Mouse (Mus musculus) limb, embryonic 14.5 days (tissue): ENCODE measurements at regions not wholly inside any gene's neighbourhood (a gene's known extent, or its start where the extent isn't known, plus 50 kb on each side); places are given as distances from the start of the nearest gene placed in this dataset.

Experiments
- ATAC-seq: fragments of 200-750 bp; cut with Nextera tagmentation; 2 replicates; pipeline ENCODE4 v1.8.0; 2017; ENCODE audit warnings: low read depth, moderate number of reproducible peaks, moderate TSS enrichment; ENCODE audit not compliant: low FRiP score
- DNase-seq: peaks from one replicate; pipeline ENCODE4 v3.0.0-alpha.2; 2015; ENCODE audit warnings: low spot score
- H3K27ac ChIP-seq: fragments of 300-500 bp; sonication (generic); replicated peaks from 2 replicates; pipeline ENCODE4 v1.5.1; 2014; ENCODE audit warnings: low read depth, mild to moderate bottlenecking, low read length, moderate library complexity, mixed read lengths
- H3K27me3 ChIP-seq: fragments of 300-500 bp; sonication (generic); 2 replicates; pipeline ENCODE4 v1.6.1; 2014; ENCODE audit warnings: low read length, mixed read lengths; ENCODE audit not compliant: control insufficient read depth, insufficient read depth
- H3K36me3 ChIP-seq: fragments of 300-500 bp; sonication (generic); 2 replicates; pipeline ENCODE4 v1.6.1; 2014; ENCODE audit warnings: mild to moderate bottlenecking, low read length, moderate library complexity, mixed read lengths; ENCODE audit not compliant: control insufficient read depth, insufficient read depth
- H3K4me1 ChIP-seq: fragments of 300-500 bp; sonication (generic); 2 replicates; pipeline ENCODE4 v1.6.1; 2014; ENCODE audit warnings: antibody characterized with exemption, low read length, mixed read lengths; ENCODE audit not compliant: control insufficient read depth, insufficient read depth
- H3K4me2 ChIP-seq: fragments of 300-500 bp; sonication (generic); replicated peaks from 2 replicates; pipeline ENCODE4 v1.6.1; 2014; ENCODE audit warnings: low read depth, mild to moderate bottlenecking, low read length, moderate library complexity; ENCODE audit not compliant: severe bottlenecking
- H3K4me3 ChIP-seq: fragments of 300-500 bp; sonication (generic); replicated peaks from 2 replicates; pipeline ENCODE4 v1.5.1; 2014; ENCODE audit warnings: low read length
- H3K9ac ChIP-seq: fragments of 300-500 bp; sonication (generic); 2 replicates; pipeline ENCODE4 v1.6.1; 2014; ENCODE audit warnings: mild to moderate bottlenecking, low read depth, low read length, moderate library complexity; ENCODE audit not compliant: severe bottlenecking
- H3K9me3 ChIP-seq: fragments of 300-500 bp; sonication (generic); 2 replicates; pipeline ENCODE4 v1.6.1; 2016; ENCODE audit warnings: low read length; ENCODE audit not compliant: control insufficient read depth
- POLR2A ChIP-seq: fragments of 200-500 bp; IDR thresholded peaks from 2 replicates; pipeline ENCODE4 v1.8.0; 2012; ENCODE audit warnings: inconsistent platforms, mild to moderate bottlenecking, moderate library complexity, borderline replicate concordance; ENCODE audit not compliant: insufficient read depth, insufficient read length; ENCODE audit errors: extremely low read depth
- WGBS: fragments of 180-500 bp; shearing (Covaris S2); extraction: QIAGEN DNeasy Blood & Tissue Kit; methylation state at CpG from one replicate; pipeline ENCODE4 v1.1.7; 2014; 5-methylcytosine and 5-hydroxymethylcytosine counted together

DNA sequence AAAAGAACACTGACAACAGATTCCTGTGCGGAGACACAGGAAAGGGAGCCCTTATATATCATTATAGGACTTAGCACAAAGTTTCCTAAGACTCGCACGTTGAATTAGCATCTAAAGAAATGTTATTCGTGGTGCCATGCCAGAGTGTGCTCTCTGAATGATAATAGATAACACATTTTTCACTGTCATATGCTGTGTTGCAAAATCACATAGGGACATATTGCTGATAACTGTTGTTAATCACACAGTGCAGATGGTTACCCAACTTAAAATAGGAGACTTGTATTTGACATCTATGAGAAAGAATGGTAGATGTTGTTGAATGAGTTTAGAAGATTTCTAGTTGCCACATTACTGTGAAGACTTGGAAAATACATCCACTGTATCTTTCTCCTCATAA is 943.1 kb upstream of the Jmjd1c start:
- H3K36me3 ChIP-seq: no peaks in the 10 kb centered on the region
- no peak overlapping the region for H3K4me2 ChIP-seq
- H3K9ac ChIP-seq: no peak overlapping the region
- H3K4me3 ChIP-seq: no peak overlapping the region
- no peak for TF ChIP-seq POLR2A
- DNase-seq (no peak), ATAC-seq (no peak)
- H3K4me1 ChIP-seq: no peaks in the 10 kb centered on the region
- no peaks in the 10 kb centered on the region for H3K9me3 ChIP-seq
- no peak overlapping the region for H3K27ac ChIP-seq
- whole genome bisulfite sequencing: 86% methylated on average over 4 of the region's 4 CpGs
- H3K27me3 ChIP-seq: no peaks in the 10 kb centered on the region

DNA sequence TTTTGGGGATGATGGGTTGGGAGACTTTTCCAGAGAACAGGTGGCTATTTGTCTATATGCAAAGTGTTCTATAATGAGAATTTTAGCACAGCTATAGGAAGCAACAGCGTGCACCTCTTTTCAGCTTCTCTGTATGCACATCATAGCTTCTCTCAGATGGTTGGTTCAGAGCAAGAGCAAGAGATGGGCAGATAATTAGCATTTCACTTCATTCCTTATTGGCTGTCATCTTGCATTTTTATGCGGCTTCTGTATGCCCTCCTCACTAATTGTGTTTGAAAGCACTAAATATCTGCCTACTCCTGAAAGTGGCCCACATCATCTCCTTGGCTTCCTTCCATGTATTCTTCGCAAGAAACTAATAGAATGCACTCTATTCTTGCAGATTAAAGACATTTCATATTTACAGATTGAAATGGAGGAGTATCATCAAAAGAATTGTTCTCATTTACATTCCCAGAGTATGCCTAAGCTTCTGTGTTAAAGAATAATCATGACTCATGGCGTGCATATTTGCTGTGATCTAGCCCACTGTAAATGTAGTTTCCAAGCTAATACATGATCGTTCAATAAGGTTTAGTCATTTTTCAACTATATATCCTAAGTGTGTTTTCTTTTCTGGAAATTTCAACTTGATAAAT is 934.9 kb upstream of the Jmjd1c start:
- no peak for TF ChIP-seq POLR2A
- no peak overlapping the region for H3K4me2 ChIP-seq
- no peak for ATAC-seq
- H3K27ac ChIP-seq: no peak overlapping the region
- no peak overlapping the region for H3K9ac ChIP-seq
- H3K27me3 ChIP-seq: no peaks in the 10 kb centered on the region
- WGBS: 89% methylated on average over 5 of the region's 5 CpGs
- H3K9me3 ChIP-seq: no peaks in the 10 kb centered on the region
- H3K4me3 ChIP-seq: no peak overlapping the region
- H3K36me3 ChIP-seq: no peaks in the 10 kb centered on the region
- no peak for DNase-seq
- H3K4me1 ChIP-seq: no peaks in the 10 kb centered on the region

DNA sequence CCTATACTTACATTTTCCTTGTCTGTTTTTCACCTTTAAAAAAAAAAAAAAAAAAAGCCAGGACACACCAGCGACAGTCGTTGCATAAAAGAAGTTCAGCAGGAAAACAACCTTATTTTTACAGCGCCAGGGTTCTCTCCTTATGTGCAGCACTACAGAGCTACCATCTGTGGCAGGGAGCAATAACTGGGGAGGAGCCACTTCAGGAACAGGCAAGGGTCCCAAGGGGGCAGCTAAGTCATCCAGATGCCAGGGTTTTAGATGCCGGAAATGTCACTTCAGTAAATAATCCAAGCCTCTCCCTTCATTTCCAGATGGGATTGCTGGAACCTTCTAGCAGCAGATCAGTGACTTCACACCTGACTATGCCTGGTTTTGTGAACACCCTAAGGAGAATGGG is 923.1 kb upstream of the Jmjd1c start:
- no peak overlapping the region for H3K4me2 ChIP-seq
- 0 out of 2 replicates have a peak, but pooled peaks have one; percentile 34 for ATAC-seq

DNA sequence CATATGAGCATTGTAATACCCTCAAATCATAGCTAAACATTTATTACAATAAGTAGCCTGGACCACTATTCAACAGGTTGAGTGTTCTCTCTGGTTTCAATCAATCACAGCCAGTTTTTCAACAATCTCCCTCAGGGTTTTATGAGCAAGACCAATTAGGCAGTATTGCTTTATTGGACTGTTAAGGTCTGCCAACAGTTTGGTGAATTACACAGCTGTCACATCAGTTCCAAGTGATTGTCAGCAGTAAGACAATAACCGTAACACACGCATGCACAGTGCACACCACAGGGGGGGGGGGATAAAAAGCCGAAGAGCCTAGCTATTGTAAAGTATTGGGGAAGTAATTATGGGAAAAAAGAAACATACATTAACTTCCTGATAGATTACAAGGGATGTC is 918.6 kb upstream of the Jmjd1c start:
- 8% methylated on average over 3 of the region's 3 CpGs for WGBS
- no peaks in the 10 kb centered on the region for H3K27me3 ChIP-seq
- ATAC-seq (peak; percentile 50; the same call in 1 of the 2 replicates), DNase-seq (no peak)
- no peak for TF ChIP-seq POLR2A
- H3K27ac ChIP-seq: no peak overlapping the region
- no peak overlapping the region for H3K4me3 ChIP-seq
- no peaks in the 10 kb centered on the region for H3K36me3 ChIP-seq
- H3K4me2 ChIP-seq: no peak overlapping the region
- no peak overlapping the region for H3K9ac ChIP-seq
- H3K9me3 ChIP-seq: no peaks in the 10 kb centered on the region
- H3K4me1 ChIP-seq: no peaks in the 10 kb centered on the region

More for the DNA sequence above, 923.1 kb upstream of the Jmjd1c start:
- Histone ChIP-seq H3K9ac (no peak overlapping the region), H3K4me1 (no peaks in the 10 kb centered on the region), H3K9me3 (no peaks in the 10 kb centered on the region), H3K27me3 (no peaks in the 10 kb centered on the region), H3K36me3 (no peaks in the 10 kb centered on the region), H3K27ac (no peak overlapping the region), H3K4me3 (no peak overlapping the region)
- DNase-seq: no peak
- WGBS: 34% methylated on average over 4 of the region's 4 CpGs
- TF ChIP-seq POLR2A: no peak

DNA sequence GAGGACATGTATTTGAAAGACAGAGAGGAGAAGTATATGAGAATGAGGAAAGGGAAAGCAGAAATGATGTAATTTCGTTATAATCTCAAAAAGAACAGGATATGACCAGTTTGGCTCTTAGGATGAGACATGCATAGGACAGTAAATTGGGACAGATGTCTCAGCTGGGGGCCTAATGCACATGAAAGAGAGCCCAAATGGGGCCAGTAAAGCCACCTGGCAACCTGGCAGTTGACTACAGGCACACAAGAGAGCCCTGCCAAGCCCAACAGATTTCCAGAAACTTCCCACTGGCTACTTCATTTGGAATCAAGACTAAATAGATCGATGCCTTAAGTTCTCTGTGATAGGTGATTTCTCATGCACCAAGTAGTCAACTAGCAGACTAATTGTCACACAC is 914.7 kb upstream of the Jmjd1c start:
- H3K4me3 ChIP-seq: no peak overlapping the region
- DNase-seq (no peak), ATAC-seq (no peak)
- no peaks in the 10 kb centered on the region for H3K36me3 ChIP-seq
- H3K9ac ChIP-seq: no peak overlapping the region
- TF ChIP-seq POLR2A: no peak
- no peaks in the 10 kb centered on the region for H3K4me1 ChIP-seq
- H3K27ac ChIP-seq: no peak overlapping the region
- WGBS: 82% methylated on average over 2 of the region's 2 CpGs
- H3K4me2 ChIP-seq: no peak overlapping the region
- no peaks in the 10 kb centered on the region for H3K9me3 ChIP-seq
- H3K27me3 ChIP-seq: no peaks in the 10 kb centered on the region
